Mouse (Mus musculus) myocyte (in vitro differentiated cells): ENCODE results near the gene Irf2. TPM values are rescaled to one million over a fixed set of nuclear protein-coding genes. Genes with fewer than 3 reads are reported as not detected.

Experiments
- H3K27me3 ChIP-seq: one replicate; pipeline ENCODE4 v1.6.1; 2011; ENCODE audit not compliant: control insufficient read depth, insufficient read depth, insufficient read length
- H3K36me3 ChIP-seq: one replicate; pipeline ENCODE4 v1.6.1; 2011; ENCODE audit not compliant: control insufficient read depth, insufficient read depth
- H3K4me2 ChIP-seq: one replicate; pipeline ENCODE4 v1.6.1; 2011; ENCODE audit warnings: low read depth, control low read depth
- H3K4me3 ChIP-seq: one replicate; pipeline ENCODE4 v1.5.1; 2011; ENCODE audit warnings: mild to moderate bottlenecking, control low read depth, moderate library complexity
- H3K79me2 ChIP-seq: one replicate; pipeline ENCODE4 v1.6.1; 2011; ENCODE audit not compliant: control insufficient read depth, insufficient read depth
- H3ac ChIP-seq: one replicate; pipeline ENCODE4 v1.6.1; 2011; ENCODE audit not compliant: control insufficient read depth, insufficient read length
- CEBPB ChIP-seq: IDR thresholded peaks from 2 replicates; pipeline ENCODE4 v1.6.1; 2011; ENCODE audit warnings: mild to moderate bottlenecking, moderate library complexity; ENCODE audit not compliant: poor library complexity, insufficient read depth, severe bottlenecking
- E2F4 ChIP-seq: IDR thresholded peaks from one replicate; pipeline ENCODE4 v1.6.1; 2011; ENCODE audit warnings: mild to moderate bottlenecking, control low read depth, moderate library complexity; ENCODE audit not compliant: insufficient read depth
- MAX ChIP-seq: IDR thresholded peaks from one replicate; pipeline ENCODE4 v1.6.1; 2011; ENCODE audit warnings: low read depth, mild to moderate bottlenecking, control low read depth
- MYOD1 ChIP-seq, 3 experiments: IDR thresholded peaks; one replicate each; pipeline ENCODE4 v1.6.1; 2011; ENCODE audit warnings: control low read depth in 2 of 3, low read depth in 2 of 3, mild to moderate bottlenecking in 2 of 3, moderate library complexity in 1 of 3; ENCODE audit not compliant: insufficient read length in 2 of 3, control insufficient read depth in 1 of 3
- MYOG ChIP-seq, 3 experiments: IDR thresholded peaks; one replicate each; pipeline ENCODE4 v1.6.1; 2011; ENCODE audit warnings: control low read depth in 2 of 3, low read depth in 2 of 3, mild to moderate bottlenecking in 2 of 3; ENCODE audit not compliant: insufficient read length in 2 of 3, control insufficient read depth in 1 of 3, insufficient read depth in 1 of 3
- POLR2A ChIP-seq: IDR thresholded peaks from one replicate; pipeline ENCODE4 v1.6.1; 2011; ENCODE audit warnings: low read depth, mild to moderate bottlenecking, control low read depth, moderate library complexity; ENCODE audit not compliant: insufficient read length
- POLR2AphosphoS2 ChIP-seq: IDR thresholded peaks from one replicate; pipeline ENCODE4 v1.6.1; 2011; ENCODE audit warnings: low read depth, control low read depth; ENCODE audit not compliant: insufficient read length
- REST ChIP-seq: IDR thresholded peaks from one replicate; pipeline ENCODE4 v1.6.1; 2011; ENCODE audit warnings: mild to moderate bottlenecking, control low read depth, moderate library complexity; ENCODE audit not compliant: insufficient read depth, insufficient read length
- SRF ChIP-seq: IDR thresholded peaks from one replicate; pipeline ENCODE4 v1.6.1; 2011; ENCODE audit warnings: low read depth; ENCODE audit not compliant: control insufficient read depth, insufficient read length
- TCF12 ChIP-seq: IDR thresholded peaks from one replicate; pipeline ENCODE4 v1.6.1; 2011; ENCODE audit warnings: mild to moderate bottlenecking, control low read depth; ENCODE audit not compliant: poor library complexity, insufficient read depth, severe bottlenecking
- TCF3 ChIP-seq: IDR thresholded peaks from one replicate; pipeline ENCODE4 v1.6.1; 2011; ENCODE audit warnings: low read depth, control low read depth; ENCODE audit not compliant: insufficient read length
- USF1 ChIP-seq: IDR thresholded peaks from one replicate; pipeline ENCODE4 v1.6.1; 2011; ENCODE audit warnings: low read depth, mild to moderate bottlenecking, control low read depth, moderate library complexity
- polyA plus RNA-seq: library from polyadenylated mRNA; unstranded; fragments of >200 nt; fragmentation: generic; extraction: Trizol; gene quantifications from one replicate; pipeline ENCODE4 v1.2.1, GENCODE M21; 2012; ENCODE audit warnings: missing spikeins

Irf2 gene
- polyA plus RNA-seq, 1 experiment, result 8.8 TPM

- Histone ChIP-seq H3K4me2 (no peak overlapping the region), H3ac (no peak overlapping the region)
- TF ChIP-seq SRF (no peak), MYOD1 (IDR thresholded peaks at IDR 0.05; ENCODE audit: control insufficient read depth in 1 of 3, insufficient read length in 2 of 3, low read depth in 2 of 3) (no peak), CEBPB (no peak), MAX (no peak), TCF12 (no peak), POLR2A (no peak), TCF3 (no peak), POLR2AphosphoS2 (no peak), E2F4 (no peak), USF1 (no peak), REST (no peak), MYOG (IDR thresholded peaks at IDR 0.05; ENCODE audit: control insufficient read depth in 1 of 3, insufficient read depth in 1 of 3, insufficient read length in 2 of 3, low read depth in 2 of 3) (no peak)
These were observed 142.4 kb downstream of the Irf2 start for GRCm38 (mm10) chr8:46881755-46882419.

GRCm38 (mm10) chr8:46882743-46883142, 143.2 kb downstream of the Irf2 start:
- Histone ChIP-seq H3K79me2 (no peaks in the 10 kb centered on the region), H3K27me3 (no peaks in the 10 kb centered on the region), H3ac (no peak overlapping the region), H3K4me2 (no peak overlapping the region), H3K36me3 (no peaks in the 10 kb centered on the region), H3K4me3 (no peak overlapping the region)
- TF ChIP-seq POLR2A (no peak), E2F4 (no peak), CEBPB (no peak), MYOD1 (IDR thresholded peaks at IDR 0.05; ENCODE audit: control insufficient read depth in 1 of 3, insufficient read length in 2 of 3, low read depth in 2 of 3) (no peak)

More at GRCm38 (mm10) chr8:46881755-46882419, 142.4 kb downstream of the Irf2 start:
- Histone ChIP-seq H3K36me3 (no peaks in the 10 kb centered on the region), H3K79me2 (no peaks in the 10 kb centered on the region), H3K27me3 (no peaks in the 10 kb centered on the region), H3K4me3 (no peak overlapping the region)

GRCm38 (mm10) chr8:46883232-46884000, 143.9 kb downstream of the Irf2 start:
- Histone ChIP-seq H3K27me3 (no peaks in the 10 kb centered on the region), H3ac (no peak overlapping the region), H3K36me3 (no peaks in the 10 kb centered on the region), H3K4me2 (no peak overlapping the region), H3K4me3 (no peak overlapping the region), H3K79me2 (no peaks in the 10 kb centered on the region)
- TF ChIP-seq POLR2A (no peak), MYOD1 (IDR thresholded peaks at IDR 0.05; ENCODE audit: control insufficient read depth in 1 of 3, insufficient read length in 2 of 3, low read depth in 2 of 3) (no peak), E2F4 (no peak), USF1 (no peak), POLR2AphosphoS2 (no peak), CEBPB (no peak), TCF3 (no peak), TCF12 (no peak), MYOG (IDR thresholded peaks at IDR 0.05; ENCODE audit: control insufficient read depth in 1 of 3, insufficient read depth in 1 of 3, insufficient read length in 2 of 3, low read depth in 2 of 3) (no peak), MAX (no peak), SRF (no peak)

- no peaks in the 10 kb centered on the region for H3K27me3 ChIP-seq
- TF ChIP-seq REST (no peak), USF1 (no peak), E2F4 (no peak), MAX (no peak), POLR2A (no peak), CEBPB (no peak), POLR2AphosphoS2 (no peak), TCF12 (no peak), MYOG (IDR thresholded peaks at IDR 0.05; ENCODE audit: control insufficient read depth in 1 of 3, insufficient read depth in 1 of 3, insufficient read length in 2 of 3, low read depth in 2 of 3) (no peak), SRF (no peak), TCF3 (no peak)
- no peaks in the 10 kb centered on the region for H3K36me3 ChIP-seq
- no peaks in the 10 kb centered on the region for H3K79me2 ChIP-seq
- no peak overlapping the region for H3K4me2 ChIP-seq
- H3K4me3 ChIP-seq, result no peak overlapping the region
- no peak overlapping the region for H3ac ChIP-seq
These were observed 146.3 kb downstream of the Irf2 start for GRCm38 (mm10) chr8:46885786-46886185.

- Histone ChIP-seq H3K27me3 (no peaks in the 10 kb centered on the region), H3K4me3 (no peak overlapping the region), H3K4me2 (no peak overlapping the region), H3ac (no peak overlapping the region), H3K79me2 (no peaks in the 10 kb centered on the region), H3K36me3 (no peaks in the 10 kb centered on the region)
- TF ChIP-seq MAX (no peak), REST (no peak), USF1 (no peak), MYOG (IDR thresholded peaks at IDR 0.05; ENCODE audit: control insufficient read depth in 1 of 3, insufficient read depth in 1 of 3, insufficient read length in 2 of 3, low read depth in 2 of 3) (no peak), POLR2AphosphoS2 (no peak)
These were observed 146.7 kb downstream of the Irf2 start for GRCm38 (mm10) chr8:46886216-46886615.
